Mouse (Mus musculus) liver, adult 2 months (tissue): ENCODE measurements at regions not wholly inside any gene's neighbourhood (a gene's known extent, or its start where the extent isn't known, plus 50 kb on each side); places are given as distances from the start of the nearest gene placed in this dataset.

Experiments
- CTCF ChIP-seq: fragments of 200-500 bp; IDR thresholded peaks from 2 replicates; pipeline ENCODE4 v1.5.1; 2011; ENCODE audit warnings: low read depth, low read length, control low read depth
- POLR2A ChIP-seq: fragments of 200-500 bp; IDR thresholded peaks from 2 replicates; pipeline ENCODE4 v1.6.1; 2011; ENCODE audit warnings: low read length, control low read depth; ENCODE audit not compliant: insufficient read depth; ENCODE audit errors: extremely low read depth

DNA sequence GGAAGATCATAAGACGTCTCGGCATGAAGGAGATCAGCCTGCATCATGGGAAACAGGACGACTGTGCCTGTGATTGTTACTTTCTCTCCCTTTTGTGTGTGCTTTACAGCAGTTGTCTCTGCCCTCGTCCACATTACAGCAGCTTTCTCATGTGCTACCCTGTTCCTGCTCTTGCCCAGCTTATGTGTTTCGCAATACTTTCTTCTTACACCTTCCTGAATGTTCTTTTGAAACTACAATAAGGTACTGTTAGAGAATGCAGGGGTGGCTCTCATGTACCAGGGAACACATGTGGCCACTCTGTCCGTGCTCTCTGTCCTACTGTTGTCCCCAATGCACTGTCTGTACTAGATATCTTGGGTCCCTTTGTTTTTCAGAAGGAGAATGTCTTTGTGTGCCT lies 414.0 kb upstream of the Alcam start:
- no peak for TF ChIP-seq CTCF
- TF ChIP-seq POLR2A, result no peak
